Mouse (Mus musculus) hindbrain, postnatal 0 days (tissue): ENCODE data around the gene Herc3. TPM values are rescaled to one million over a fixed set of nuclear protein-coding genes. Genes with fewer than 3 reads are reported as not detected.

Source experiments
- ATAC-seq: fragments of 200-750 bp; cut with Nextera tagmentation; 2 replicates; pipeline ENCODE4 v1.8.0; 2017; ENCODE audit warnings: mild to moderate bottlenecking, moderate TSS enrichment, moderate library complexity
- DNase-seq: peaks from one replicate; pipeline ENCODE4 v3.0.0-alpha.2; 2015; ENCODE audit warnings: low spot score
- H3K27ac ChIP-seq: fragments of 300-500 bp; sonication (generic); 2 replicates; pipeline ENCODE4 v1.5.1; 2014; ENCODE audit warnings: mild to moderate bottlenecking
- H3K27me3 ChIP-seq: fragments of 300-500 bp; sonication (generic); 2 replicates; pipeline ENCODE4 v1.6.1; 2014; ENCODE audit warnings: low read length, mixed read lengths; ENCODE audit not compliant: insufficient read depth
- H3K36me3 ChIP-seq: fragments of 300-500 bp; sonication (generic); 2 replicates; pipeline ENCODE4 v1.6.1; 2014; ENCODE audit warnings: low read length, mixed read lengths; ENCODE audit not compliant: insufficient read depth
- H3K4me1 ChIP-seq: fragments of 300-500 bp; sonication (generic); 2 replicates; pipeline ENCODE4 v1.6.1; 2014; ENCODE audit warnings: antibody characterized with exemption, low read length, mixed read lengths; ENCODE audit not compliant: insufficient read depth
- H3K4me2 ChIP-seq: fragments of 300-500 bp; sonication (generic); 2 replicates; pipeline ENCODE4 v1.6.1; 2014; ENCODE audit warnings: low read depth, mild to moderate bottlenecking, low read length, moderate library complexity, mixed read lengths
- H3K4me3 ChIP-seq: fragments of 300-500 bp; sonication (generic); 2 replicates; pipeline ENCODE4 v1.5.1; 2014; ENCODE audit warnings: low read length
- H3K9ac ChIP-seq: fragments of 300-500 bp; sonication (generic); replicated peaks from 2 replicates; pipeline ENCODE4 v1.6.1; 2014; ENCODE audit warnings: mild to moderate bottlenecking, low read length, moderate library complexity, mixed read lengths
- H3K9me3 ChIP-seq: fragments of 300-500 bp; sonication (generic); 2 replicates; pipeline ENCODE4 v1.6.1; 2016; ENCODE audit warnings: low read length, mixed read lengths
- CTCF ChIP-seq: IDR thresholded peaks from 2 replicates; pipeline ENCODE4 v1.5.1; 2016; ENCODE audit warnings: antibody characterized with exemption, control low read depth, low read depth
- WGBS: fragments of 180-500 bp; shearing (Covaris S2); extraction: QIAGEN DNeasy Blood & Tissue Kit; methylation state at CpG from one replicate; pipeline ENCODE4 v1.1.7; 2014; 5-methylcytosine and 5-hydroxymethylcytosine counted together
- polyA plus RNA-seq: library from polyadenylated mRNA; unstranded; fragments of >200 nt; fragmentation: Nextera tagmentation; extraction: Ambion mirVana; gene quantifications from 2 replicates; pipeline ENCODE4 v1.2.1, GENCODE M21; 2015
- total RNA-seq: library from RNA; depleted of rRNA; stranded (reverse); fragments of >200 nt; gene quantifications from 2 replicates; pipeline ENCODE4 v1.2.3, GENCODE M21; 2014

Gene Herc3
- total and polyA plus RNA-seq, 2 experiments from 2014 or later = 35.1 to 140 TPM

DNA sequence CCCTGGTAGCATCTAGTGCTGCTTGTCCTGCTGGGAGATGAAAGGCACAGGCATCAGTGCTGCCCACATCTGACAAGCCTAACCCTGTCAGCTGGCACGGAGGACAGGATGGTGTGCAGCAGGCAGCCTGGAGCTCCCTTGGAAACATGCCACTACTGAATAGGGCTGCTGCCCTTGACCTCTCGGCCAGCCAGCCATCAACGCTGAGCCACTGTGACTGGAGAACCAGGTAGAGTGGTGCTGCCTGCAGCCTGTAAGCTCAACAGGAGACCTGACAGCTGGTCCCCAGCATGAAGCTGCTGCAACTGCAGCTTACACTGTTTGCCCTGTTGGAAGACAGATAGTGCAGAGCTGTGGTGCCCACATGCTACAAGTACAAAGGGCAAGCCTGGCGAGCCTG, 48.3 kb downstream of the Herc3 start:
- TF ChIP-seq CTCF = no peak
- Histone ChIP-seq H3K9ac (no peak overlapping the region), H3K4me2 (no peak overlapping the region), H3K9me3 (no peaks in the 10 kb centered on the region), H3K4me1 (no peaks in the 10 kb centered on the region), H3K27me3 (no peaks in the 10 kb centered on the region), H3K4me3 (no peak overlapping the region), H3K36me3 (peaks cover 10% of the 10 kb centered on the region; the same call in 1 of the 2 replicates), H3K27ac (no peak overlapping the region)
- 38% methylated on average over 4 of the region's 4 CpGs for WGBS
- DNase-seq (peak; percentile 38), ATAC-seq (peak; percentile 70)

- ATAC-seq (peak; percentile 42), DNase-seq (no peak)
- Histone ChIP-seq H3K27ac (no peak overlapping the region), H3K4me3 (no peak overlapping the region), H3K9ac (no peak overlapping the region), H3K4me1 (no peaks in the 10 kb centered on the region), H3K36me3 (peaks cover 10% of the 10 kb centered on the region; the same call in 1 of the 2 replicates), H3K27me3 (no peaks in the 10 kb centered on the region), H3K9me3 (no peaks in the 10 kb centered on the region), H3K4me2 (no peak overlapping the region)
- 85% methylated on average over 9 of the region's 9 CpGs for WGBS
- no peak for TF ChIP-seq CTCF
Measured at GRCm38 (mm10) chr6:58879987-58880386, 48.7 kb downstream of the Herc3 start.

GRCm38 (mm10) chr6:58880861-58881260, 49.6 kb downstream of the Herc3 start:
- H3K27ac ChIP-seq = no peak overlapping the region
- WGBS = 92% methylated on average over 5 of the region's 5 CpGs
- no peaks in the 10 kb centered on the region for H3K4me1 ChIP-seq
- DNase-seq (no peak), ATAC-seq (no peak)
- H3K36me3 ChIP-seq = peaks cover 10% of the 10 kb centered on the region; the same call in 1 of the 2 replicates
- H3K9me3 ChIP-seq = no peaks in the 10 kb centered on the region
- no peaks in the 10 kb centered on the region for H3K27me3 ChIP-seq
- TF ChIP-seq CTCF = no peak
- H3K9ac ChIP-seq = no peak overlapping the region
- H3K4me3 ChIP-seq = no peak overlapping the region
- H3K4me2 ChIP-seq = no peak overlapping the region

DNA sequence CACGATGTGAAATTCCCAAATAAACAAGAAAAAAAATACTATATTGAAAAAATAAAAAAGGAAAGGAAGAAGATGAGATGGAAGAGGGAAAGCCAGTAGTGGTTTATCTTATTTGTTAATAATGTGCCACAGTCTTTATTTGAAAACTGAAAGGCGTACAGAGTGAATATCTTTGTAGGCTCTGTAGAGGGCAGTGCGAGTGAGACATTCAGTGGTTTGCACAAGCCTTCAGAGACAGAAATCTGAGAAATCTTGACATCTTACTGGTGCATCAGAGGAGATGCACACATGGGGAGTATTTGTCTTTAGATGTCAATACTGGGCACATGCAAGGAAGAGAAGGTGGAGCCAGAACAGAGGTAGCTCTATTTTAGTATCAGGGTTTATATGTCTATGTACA, 50.1 kb downstream of the Herc3 start:
- Histone ChIP-seq H3K4me1 (no peaks in the 10 kb centered on the region), H3K27me3 (no peaks in the 10 kb centered on the region), H3K27ac (no peak overlapping the region), H3K9me3 (no peaks in the 10 kb centered on the region), H3K36me3 (peaks cover 9% of the 10 kb centered on the region; the same call in 1 of the 2 replicates), H3K9ac (no peak overlapping the region), H3K4me2 (no peak overlapping the region), H3K4me3 (no peak overlapping the region)
- WGBS = 86% methylated on average over 3 of the region's 3 CpGs
- peak; percentile 50 for DNase-seq
- ATAC-seq = peak; percentile 43; the same call in 1 of the 2 replicates
- peak; percentile 47 for TF ChIP-seq CTCF

GRCm38 (mm10) chr6:58882271-58882670, 51.0 kb downstream of the Herc3 start:
- DNase-seq (peak; percentile 52), ATAC-seq (no peak)
- no peaks in the 10 kb centered on the region for H3K9me3 ChIP-seq
- no peaks in the 10 kb centered on the region for H3K4me1 ChIP-seq
- H3K27ac ChIP-seq = no peak overlapping the region
- no peaks in the 10 kb centered on the region for H3K27me3 ChIP-seq
- 0 out of 2 replicates have a peak, but pooled peaks have one; percentile 11 for TF ChIP-seq CTCF
- H3K36me3 ChIP-seq = 0 out of 2 replicates have a peak, but pooled peaks cover 7% of the 10 kb centered on the region
- no peak overlapping the region for H3K9ac ChIP-seq
- WGBS = 79% methylated on average over 6 of the region's 6 CpGs
- no peak overlapping the region for H3K4me2 ChIP-seq
- H3K4me3 ChIP-seq = no peak overlapping the region

- 92% methylated on average over 3 of the region's 3 CpGs for WGBS
- H3K4me2 ChIP-seq = no peak overlapping the region
- H3K27ac ChIP-seq = no peak overlapping the region
- peaks cover 26% of the 10 kb centered on the region for H3K36me3 ChIP-seq
- no peak overlapping the region for H3K4me3 ChIP-seq
- no peak for TF ChIP-seq CTCF
- ATAC-seq = no peak
- no peak for DNase-seq
- H3K9ac ChIP-seq = no peak overlapping the region
- no peaks in the 10 kb centered on the region for H3K9me3 ChIP-seq
- no peaks in the 10 kb centered on the region for H3K4me1 ChIP-seq
- H3K27me3 ChIP-seq = no peaks in the 10 kb centered on the region
Measured at GRCm38 (mm10) chr6:58889917-58890316, 58.7 kb downstream of the Herc3 start.

DNA sequence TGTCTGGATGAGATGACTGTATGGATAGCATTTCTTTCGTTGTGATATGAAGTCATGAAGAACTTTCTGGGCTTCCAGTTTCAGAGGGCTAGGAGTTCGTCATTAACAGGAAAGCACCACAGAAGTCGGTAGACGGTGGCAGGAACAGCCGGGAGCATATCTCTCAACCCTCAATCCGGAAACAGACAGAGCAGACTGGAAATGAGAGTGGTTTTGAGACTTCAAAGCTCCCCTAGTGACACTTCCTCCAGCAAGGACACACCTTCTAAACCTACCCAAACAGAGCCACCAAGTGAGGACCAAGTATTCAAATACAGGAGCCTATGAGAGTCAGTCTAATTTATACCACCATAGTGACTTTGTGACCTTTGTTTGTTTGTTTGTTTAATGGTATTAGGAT, 62.0 kb downstream of the Herc3 start:
- 88% methylated on average over 6 of the region's 6 CpGs for WGBS
- no peak overlapping the region for H3K4me2 ChIP-seq
- no peak overlapping the region for H3K9ac ChIP-seq
- DNase-seq = no peak
- peaks cover 31% of the 10 kb centered on the region for H3K36me3 ChIP-seq
- no peaks in the 10 kb centered on the region for H3K9me3 ChIP-seq
- H3K4me3 ChIP-seq = no peak overlapping the region
- no peaks in the 10 kb centered on the region for H3K4me1 ChIP-seq
- ATAC-seq = no peak
- no peak overlapping the region for H3K27ac ChIP-seq
- no peaks in the 10 kb centered on the region for H3K27me3 ChIP-seq
- TF ChIP-seq CTCF = no peak
